Mouse (Mus musculus) lung, postnatal 36 days (tissue): Measurements from ENCODE around the gene Rnf215.
A peak's percentile ranks its signal among the peaks of the same experiment; 100 is the strongest.
"Not testable (repeated sequence)": the region's sequence is repeated elsewhere in the genome, so short reads cannot be mapped to it uniquely, and the experiment has no call there.

Experiments
- DNase-seq: peaks from one replicate; pipeline ENCODE4 v3.0.0; 2022; ENCODE audit warnings: mixed read lengths

Gene Rnf215

DNA sequence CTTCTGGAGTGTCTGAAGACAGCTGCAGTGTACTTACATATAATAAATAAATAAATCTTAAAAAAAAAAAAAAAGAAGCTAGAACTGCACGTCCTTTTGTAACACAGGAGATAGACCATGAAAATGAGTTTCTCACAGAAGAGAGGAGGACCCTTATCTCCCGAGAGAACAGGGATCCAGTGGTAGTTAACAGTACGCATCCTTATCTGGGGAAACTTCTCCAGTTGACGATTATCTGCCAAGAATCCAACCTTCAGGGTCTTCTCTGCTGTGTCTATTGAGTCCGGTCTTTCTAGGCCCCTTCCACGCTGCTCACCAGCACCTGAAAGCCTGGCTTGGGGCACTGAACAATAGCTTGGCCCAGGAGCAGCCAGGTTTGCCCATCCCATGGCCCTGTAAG is 21.0 kb upstream of the Rnf215 start:
- DNase-seq: no peak

DNA sequence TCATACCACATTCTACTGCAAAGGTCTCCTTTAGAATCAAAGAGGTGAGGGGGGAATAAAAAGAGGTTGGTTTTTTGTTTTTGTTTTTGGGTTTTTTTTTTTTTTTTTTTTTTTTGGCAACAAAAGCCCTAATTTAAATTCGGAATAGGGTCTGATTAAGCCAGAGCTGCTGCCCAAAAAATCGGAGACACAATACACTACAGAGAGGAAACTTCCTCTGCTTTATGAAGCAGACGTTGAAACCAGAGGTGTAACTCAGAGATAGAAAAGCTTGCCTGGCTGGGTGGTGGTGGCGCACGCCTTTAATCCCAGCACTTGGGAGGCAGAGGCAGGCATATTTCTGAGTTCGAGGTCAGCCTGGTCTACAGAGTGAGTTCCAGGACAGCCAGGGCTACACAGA is 20.5 kb upstream of the Rnf215 start:
- DNase-seq: not testable (repeated sequence)

DNA sequence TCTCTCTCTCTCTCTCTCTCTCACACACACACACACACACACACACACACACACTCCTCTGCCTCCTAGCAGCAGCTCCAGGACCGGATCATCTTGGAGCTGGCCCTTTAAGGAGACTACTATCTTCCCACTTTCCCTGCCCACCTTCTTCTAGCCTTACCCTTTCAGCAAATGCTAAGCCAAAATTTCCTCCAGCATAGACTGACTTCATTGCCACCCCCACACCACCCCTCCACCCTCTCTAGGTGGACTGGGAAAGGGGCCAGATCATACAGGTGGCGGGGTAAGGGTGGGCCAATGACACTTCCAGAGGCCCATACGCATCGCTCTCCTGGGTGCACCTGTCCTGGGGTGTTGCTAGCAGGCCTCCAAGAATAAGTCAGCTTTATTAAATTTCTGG is 19.6 kb upstream of the Rnf215 start:
- no peak for DNase-seq

DNA sequence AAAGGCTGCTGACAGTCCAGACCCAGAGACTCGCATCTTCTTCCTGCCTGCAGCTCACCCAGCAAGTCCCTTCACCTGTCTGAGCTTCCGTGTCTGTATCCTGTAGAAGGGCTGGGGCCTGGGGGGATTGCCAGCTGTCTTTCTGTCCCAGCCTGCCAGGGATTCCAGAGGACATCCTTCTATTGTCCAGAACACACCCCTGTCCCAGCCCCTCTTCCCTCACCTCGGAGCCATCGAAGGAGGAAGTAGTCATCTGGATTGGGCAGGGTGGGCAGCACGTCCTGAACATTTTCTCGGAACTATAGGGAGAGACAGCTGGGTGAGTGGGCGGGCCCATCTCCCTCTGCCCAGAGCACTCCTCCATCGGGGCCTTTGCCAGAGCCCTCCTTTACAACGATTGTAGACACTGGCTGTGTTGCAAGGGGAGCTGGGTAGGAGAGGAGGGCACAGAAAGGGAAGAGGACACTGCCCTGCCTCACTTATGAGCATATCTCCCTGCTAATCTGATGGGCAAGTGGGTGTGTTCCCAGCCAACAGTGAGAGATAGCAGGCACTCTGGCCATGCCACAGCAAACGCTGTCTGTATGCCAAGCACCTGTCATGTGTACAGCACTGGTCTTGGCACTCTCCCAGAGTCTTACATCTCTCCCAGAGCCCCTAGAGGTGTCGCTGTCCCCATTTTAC is 18.4 kb upstream of the Rnf215 start:
- DNase-seq: no peak

DNA sequence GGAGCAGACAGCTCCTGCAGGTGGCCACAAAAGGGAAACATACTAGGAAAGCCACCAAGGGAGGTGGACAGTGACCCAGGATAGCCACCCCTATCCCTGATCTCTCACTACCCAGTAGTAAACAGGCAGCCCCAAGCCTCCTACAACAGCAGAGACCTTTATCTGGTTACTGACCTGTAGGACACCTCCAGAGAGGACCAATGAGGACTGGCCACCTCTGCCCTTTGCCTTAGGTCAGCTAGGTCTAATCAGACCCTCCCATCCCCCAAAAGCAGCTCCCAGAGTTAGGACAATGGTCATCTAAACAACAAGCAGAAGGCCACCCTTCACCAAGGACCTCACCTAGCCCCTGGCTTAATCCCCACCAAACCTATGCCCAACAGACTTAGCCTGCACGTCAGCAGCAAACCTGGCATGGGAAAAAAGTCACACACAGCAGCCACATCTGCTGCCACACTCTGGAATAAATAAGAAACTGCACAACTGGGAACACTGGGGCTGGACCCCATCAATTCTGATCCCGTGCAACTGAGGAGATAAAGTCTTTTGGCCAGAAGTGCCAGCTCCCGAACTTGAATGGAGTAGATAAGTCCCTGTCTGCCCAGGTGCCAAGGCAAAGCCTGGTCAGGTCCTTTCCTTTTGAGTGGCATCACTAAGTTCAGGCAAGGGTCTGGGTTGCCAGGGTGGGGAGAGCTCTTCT is 17.5 kb upstream of the Rnf215 start:
- no peak for DNase-seq

DNA sequence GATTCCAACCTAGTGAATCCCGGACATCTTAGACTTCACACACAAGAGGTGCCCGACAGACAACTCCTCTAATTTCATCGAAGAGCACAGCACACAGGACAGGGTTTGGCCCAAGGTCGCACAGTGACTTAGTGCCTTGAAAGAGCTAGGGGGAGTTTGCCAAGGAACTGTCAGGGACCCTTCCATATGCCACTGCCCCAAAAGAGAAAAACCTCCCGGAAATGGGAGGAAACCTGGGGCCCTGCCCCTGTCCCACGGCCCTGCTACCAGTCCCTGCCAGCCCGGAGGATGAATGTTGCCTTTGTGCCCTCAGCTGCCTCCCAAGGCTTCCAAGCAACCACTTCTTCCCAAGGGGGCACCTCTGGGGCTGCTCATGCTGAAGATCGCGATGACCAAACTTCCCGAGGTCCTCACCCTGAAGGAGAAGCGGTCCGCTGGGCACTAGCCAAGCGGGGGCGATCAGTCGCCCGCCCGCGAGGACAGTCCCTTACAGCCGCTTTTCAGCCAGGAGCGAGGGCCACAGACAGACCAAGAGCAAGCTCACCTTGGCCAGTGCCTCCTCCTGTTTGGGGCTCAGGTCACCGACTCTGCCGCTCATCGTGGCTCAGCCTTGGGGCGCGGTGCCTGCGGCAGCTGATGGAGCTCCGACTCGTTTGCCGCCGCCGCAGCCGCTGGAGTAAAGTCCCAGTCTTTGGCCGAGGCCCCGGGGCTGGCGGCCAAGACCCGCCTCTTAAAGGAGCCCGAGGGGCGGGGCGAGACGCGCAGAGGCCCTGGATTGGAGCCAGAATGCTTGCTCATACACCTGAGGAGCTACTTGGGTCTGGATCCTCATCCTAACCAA is 16.7 kb upstream of the Rnf215 start:
- DNase-seq: peak; percentile 90

DNA sequence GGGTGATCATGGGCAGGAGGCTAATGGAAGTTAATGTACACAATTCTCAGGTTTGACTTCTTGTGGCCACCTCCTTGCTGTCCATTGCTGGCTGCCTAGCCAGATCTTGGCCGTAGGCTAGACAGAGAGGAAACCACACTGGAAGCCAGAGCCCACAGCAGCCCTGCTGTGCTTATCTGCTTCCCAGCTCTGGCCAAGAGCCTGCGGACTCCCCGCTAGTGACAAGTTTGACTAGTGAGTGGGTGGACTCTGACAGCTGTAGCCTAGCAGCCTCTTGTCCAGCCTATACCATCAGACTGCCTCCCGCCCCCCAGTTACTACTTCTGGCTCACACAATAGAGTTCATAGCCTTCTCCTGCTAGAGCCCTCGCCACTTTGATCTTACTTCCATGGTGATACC is 15.4 kb upstream of the Rnf215 start:
- DNase-seq: no peak

DNA sequence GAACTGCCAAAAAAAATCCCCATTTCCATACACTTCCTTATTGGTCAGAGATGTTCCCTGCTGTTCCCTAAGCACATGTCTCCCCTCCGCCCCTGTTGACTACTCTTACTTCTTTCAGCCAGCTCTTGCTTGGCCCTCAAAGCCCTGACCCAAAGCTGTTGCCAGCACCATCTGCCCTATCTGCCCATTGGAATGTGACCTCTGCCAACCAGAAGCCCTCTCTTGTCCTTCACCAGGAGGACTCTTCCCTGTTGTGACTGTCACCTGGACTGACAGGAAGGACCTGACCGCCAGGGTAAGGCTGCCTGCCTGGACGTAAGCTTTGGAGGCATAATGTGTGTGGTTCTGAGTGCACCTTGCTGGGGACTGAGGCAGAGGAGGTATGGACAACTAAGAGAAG is 13.3 kb upstream of the Rnf215 start:
- DNase-seq: no peak

DNA sequence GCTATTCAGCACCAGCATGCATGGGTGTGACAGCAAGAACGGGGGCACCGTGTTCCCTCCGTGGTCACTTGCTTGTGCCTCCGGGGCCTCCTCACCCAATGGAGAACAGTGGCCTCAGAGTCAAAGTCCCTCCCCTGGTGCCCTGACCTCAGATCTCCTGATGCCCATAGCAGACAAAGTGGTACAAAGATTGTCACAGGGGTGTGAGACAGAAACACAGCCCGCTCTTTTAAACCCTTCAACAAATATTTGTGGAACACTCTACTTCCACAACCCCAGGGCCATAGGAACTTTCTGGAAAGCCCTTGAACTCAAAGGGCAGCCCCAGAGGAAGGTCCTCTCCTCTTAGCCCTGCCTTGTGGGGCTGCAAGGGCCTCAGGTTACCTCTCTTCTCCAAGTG is 12.8 kb upstream of the Rnf215 start:
- peak; percentile 57 for DNase-seq

DNA sequence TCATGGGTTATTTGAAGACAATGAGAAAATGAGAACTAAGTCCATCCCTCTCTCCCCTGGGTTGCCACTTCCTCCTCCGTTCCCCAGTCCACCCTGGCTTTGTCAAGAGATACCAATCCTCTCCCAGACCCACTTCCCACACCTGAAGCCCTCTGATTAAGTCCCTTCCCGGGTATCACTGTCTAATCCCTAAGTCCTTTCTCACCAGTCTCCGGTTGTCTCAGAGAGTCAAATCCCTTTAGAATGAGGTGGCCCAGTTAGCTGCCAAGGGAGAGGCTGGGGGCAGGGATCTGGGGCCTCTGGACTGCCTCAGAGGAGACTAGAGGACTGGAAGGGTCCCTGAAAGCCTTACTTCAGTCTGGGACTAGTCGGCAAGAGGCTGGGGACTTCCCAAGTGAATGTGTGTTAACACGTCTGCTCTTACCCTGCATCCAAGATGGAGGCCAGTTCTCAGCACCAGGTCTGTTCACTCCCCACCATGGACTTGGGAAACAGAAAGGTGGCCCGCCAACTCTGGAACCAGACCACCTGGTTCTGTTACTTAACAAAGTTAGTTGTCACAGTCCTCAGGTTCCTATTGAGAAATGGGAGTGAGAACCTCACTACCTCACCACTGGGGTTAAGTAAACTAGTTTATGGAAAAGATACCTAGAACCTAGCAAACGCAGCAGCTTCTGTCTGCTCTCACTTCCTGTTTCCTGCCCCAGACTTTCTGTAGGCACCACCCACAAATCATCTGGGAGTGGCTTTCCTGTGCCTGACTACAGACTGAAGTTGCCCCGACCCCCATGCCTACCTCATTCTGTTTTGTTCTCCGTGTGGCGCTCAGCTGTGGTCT is 12.0 kb upstream of the Rnf215 start, which contains the start of gene Sec14l2:
Gene Sec14l2 (minus strand): TSS at position 674 of the 838 bp plus-strand sequence.
- peak; percentile 67 for DNase-seq

DNA sequence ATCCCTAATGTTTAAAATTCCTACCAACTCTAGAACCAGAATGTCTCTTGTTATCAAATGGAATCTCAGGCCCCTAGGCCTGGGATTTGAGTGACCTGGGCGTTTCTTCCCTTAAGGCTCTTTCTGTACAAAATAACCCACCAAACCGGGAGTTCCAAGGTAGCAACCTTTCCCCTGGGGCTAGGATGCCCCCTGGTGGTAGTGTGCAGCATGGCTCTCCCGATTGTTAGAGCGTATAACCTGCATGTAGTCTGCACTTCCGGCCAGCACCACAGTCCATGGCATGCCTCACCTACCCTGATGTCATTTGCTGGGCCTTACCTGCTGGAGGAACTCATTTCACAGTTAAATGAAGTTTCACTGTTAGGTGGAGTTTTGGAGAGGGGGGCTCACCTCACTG is 11.1 kb upstream of the Rnf215 start:
- peak; percentile 77 for DNase-seq

DNA sequence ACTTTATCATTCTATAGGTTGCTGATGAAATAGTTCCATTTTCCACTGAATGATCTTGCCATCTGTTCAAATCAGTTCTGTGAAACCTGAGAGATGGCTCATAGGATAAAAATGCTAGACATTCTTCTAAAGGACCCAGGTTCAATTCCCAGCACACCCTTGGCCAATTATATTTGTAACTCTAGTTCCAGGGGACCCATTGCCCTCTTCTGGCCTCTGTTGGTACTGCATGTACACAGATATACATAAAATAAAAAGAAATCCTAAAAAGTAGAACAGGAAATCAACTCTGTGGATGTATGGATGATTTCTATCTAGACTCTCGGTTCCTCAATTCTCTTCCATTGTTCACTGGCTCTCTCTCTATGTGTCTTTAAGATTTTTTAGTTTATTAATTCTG is 7.9 kb upstream of the Rnf215 start:
- DNase-seq: no peak

DNA sequence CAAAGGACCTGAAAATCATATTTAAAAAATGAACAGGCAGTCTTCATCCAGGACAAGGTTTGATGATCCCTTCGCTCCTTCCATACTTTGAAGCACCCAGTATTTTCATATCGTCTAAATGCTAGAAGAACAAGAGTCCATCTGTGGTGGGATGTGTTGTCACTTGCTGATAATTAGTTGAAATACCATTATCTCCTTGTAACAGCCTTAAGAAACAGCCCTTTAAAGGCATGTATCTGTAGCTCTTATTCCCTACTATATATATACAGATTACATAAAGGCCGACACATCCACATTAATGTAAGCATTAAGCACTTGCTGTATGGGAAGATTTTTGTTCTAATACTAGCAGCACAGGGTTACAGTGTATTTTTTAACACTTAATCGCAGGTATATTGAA is 6.5 kb upstream of the Rnf215 start:
- DNase-seq: not testable (repeated sequence)

DNA sequence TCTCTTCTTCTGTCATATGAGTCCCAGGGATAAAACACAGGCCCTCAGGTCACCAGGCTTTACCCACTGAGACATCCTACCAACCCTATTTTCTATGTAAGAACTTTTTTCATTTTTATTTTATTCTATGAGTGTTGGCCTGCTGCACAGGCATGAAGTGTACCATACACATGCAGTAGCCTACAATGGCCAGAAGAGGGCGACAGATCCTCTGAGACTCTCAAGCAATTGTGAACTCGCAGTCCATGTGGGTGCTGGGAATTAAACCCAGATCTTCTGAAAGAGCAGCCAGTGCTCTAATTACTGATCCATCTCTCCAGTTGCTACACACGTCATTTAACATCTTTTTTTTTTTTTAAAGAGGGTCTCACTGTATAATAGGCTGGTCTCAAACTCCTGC is 1.6 kb upstream of the Rnf215 start:
- DNase-seq: peak; percentile 38

DNA sequence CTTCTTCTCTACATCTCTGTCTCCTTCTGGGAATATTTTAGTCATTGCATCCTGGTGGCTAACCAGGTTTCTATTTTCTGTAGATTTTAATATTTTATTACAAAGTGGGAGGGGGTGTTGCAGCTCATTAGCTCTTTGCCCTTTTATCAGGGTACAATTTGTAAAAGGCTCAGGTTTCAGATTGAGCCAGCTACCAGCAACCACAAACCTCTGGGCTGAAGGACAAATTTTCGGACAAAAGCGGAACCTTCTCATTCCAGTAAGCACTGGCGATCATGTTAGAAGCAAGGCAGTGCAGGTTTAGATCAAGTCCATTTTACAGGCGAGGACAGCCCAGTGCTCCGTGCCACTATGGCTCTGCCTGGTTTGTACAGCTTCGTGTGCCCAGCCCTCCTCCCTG is 602 bp upstream of the Rnf215 start:
- DNase-seq: no peak

DNA sequence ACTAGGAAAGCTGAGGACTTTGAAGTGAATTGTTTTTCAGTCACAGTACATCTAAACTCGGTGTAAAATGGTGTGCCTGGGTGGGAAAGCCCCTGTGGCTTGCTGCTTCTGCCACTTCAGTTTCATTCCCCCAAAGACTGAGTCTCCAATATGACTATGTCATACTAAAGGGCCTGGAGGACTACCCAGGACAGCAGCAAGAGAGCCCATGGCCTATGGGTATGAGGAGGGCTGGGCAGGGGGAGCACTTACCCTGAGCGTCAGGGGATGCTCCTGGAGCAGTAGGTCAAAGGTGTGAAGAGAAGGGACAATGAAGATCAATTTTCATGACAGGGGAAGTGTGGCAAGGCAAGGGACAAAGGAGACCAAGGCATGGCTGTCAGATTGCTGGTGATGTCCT is 4.0 kb downstream of the Rnf215 start:
- no peak for DNase-seq

DNA sequence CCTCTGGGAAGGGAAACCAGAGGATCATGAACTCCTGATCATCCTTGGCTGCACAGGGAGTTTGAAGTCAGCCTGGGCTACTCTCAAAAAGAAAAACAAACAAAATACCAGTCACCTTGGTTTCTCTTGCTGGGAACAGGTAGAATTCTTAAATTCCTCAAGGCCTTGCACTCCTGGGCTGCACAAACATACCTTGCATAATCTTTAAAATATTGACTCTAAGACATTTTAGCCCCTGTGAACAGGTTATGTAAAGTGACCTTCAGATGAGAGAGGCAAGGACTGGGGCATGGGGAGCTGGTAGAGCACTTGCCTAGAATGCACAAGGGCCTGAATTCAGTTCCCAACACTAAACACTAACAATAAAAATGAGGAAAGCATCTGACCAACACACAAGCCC is 6.5 kb downstream of the Rnf215 start:
- DNase-seq: peak; percentile 30

DNA sequence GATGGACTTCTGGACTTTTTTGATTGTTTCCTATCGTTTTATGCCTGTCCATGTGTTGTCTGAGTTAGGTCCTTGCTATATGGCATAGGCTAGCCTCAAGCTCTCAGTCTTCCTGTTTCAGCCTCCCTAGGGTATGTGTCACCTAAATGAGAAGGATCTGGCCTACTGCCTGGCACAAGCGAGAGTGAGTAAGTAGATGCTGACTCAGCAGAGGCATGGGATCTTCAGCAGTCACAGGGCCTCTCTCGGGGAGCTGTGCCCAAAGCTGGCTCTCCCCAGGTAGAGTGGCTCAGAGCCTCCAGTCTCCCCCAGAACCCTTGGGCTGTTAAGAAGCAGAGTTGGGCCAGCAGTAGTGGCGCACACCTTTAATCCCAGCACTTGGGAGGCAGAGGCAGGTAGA is 7.3 kb downstream of the Rnf215 start:
- DNase-seq: no peak

DNA sequence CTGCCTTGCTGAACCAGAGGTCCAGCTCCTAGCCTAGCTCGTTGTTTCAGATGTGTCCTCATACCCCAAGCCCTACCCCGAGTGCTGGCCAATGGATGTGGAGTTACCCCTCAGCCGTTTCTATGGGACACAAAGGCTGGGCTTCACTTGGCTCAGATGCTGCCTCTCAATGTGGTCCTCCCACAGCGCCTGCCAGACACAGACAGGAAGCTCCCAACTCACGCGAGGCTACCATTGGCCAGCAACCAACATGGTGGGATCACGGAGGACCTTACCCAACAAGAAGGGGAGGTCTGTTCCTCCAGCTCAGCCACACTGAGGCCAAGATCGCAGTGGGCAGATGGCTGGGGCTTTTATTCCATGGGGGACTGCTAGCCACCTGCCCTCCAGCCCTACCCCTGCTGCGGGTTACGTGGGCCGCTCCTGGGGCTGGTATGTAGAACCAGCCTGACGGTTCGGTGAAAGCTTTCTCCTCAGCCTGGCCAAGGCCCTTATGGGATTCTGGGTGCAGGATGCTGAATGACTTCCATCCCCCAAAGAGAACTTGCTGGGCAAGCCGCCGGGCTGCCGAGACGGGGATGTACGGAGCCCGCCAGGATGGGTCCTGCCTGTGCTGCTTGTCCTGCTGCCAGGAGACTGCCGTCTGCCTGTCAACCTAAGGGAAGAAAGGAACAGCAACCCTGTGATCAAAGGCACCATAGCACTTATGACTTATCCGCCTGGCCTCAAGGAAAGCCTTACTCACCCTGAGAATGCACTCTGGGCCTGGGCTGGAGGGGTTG is 8.5 kb downstream of the Rnf215 start:
- DNase-seq: no peak

DNA sequence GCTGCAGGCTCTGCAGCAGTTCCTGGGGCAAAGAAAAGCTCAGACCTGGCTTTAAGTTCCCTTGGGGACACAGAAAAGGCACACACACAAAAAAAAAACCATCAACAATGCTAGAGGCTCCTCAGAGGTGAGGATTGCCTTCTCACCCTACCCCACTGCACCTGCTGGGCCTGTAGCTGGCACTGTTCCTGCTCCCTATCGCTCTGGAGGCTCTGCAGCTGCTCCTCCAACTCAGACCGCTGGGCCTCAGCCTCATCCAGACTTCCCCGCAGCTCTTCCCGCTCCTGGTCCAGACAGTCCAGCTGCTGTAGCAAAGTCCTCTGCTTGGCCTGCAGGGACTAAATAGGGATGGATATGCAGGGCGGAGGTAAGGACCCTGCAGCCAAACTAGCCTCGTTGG is 11.4 kb downstream of the Rnf215 start:
- DNase-seq: no peak

DNA sequence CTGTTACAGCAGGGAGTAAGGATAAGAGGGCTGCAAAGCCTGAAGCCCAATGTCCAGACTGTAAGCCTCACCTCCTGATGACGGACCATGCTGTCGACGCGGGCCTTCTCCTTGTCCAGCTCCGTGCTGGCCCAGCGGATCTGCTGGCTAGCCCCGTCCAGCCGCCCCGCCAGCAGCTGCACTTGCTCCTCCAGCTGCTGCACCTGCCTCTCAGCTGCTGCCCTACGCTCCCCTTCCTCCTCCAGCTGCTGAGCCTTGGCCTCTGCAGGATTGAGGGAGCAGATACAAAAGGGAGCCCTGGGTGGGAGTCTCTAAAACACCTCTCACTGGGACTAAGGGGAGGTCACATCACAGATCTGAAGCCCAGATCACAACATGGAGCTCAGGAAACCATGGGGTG is 12.1 kb downstream of the Rnf215 start:
- DNase-seq: no peak

DNA sequence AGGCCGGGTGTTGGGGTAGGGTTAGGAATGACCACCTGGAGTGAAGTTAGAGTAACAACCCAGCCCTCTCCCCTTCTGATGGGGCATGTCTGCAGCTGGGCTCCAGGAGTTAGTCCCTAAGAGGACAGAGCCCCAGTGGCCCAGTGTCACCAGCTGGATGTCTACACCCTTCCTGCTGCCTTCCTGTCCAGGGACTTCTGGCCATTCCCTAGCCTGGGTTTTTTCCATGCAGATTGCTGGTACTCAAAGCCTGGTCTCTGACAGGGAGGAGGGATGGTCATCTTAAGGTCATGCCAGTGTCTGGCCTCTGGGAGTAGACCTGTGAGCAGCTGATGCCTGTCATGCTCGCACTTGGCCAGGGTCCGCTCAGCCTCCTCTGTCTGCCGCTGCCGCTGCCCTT is 13.1 kb downstream of the Rnf215 start:
- peak; percentile 56 for DNase-seq
